ENCODE assay signal across 8 mouse cellular contexts in the genomic region with DNA sequence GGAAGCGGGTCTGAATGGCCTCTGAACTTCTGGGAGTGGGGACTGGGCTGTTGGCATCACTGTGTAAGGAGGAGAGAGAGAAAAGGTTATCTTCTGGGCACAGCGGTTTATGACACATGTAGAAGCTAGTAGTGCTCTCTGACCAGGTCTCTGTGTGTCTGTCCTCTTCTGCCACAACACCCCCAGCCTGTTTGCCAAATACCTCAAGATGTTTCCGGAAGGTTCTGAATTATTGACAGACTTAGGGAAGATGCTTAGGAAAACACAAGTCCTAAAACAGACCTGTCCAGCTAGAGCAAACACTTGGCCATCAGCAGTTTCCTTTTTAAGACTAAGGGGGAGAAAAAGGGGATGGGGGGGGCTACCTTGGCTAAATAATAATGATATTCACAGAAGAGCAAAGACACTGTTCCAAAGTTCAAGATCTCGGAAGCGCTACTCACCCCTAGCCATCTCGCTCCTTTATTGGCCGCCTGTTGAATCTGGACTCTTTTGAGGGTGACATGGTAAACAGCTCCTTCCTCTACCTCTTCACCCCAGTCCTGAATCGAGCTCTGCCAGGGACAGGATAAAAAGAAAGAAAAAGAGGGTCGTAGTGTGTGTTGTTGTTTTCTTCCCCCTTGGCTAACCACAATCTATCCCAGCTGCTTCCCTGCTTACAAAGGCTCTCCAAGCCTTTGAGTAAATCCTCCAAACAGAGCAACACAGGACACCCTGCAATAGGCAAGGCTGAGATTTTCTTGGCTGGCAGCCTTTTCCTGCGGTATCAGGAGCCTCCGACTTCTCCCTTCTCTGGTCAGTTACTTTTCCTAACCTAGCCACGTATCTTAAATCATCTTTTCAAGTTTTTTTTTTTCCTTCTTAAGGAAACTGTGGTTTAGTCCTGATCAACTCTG.
DNase-seq lines count a peak whose midpoint lies in the region; ATAC-seq lines count a peak whose summit lies in the region.

No protein-coding gene starts in this region.

- peak overlapping the region; percentile 90 for H3K27ac ChIP-seq in embryonic facial prominence, embryonic 15.5 days (replicated peaks)
- H3K27ac ChIP-seq in limb, embryonic 11.5 days (replicated peaks; ENCODE audit: low read depth, low read length) = no peak overlapping the region
- H3K27ac ChIP-seq in midbrain, embryonic 15.5 days = 0 out of 2 replicates have a peak overlapping the region, but pooled peaks have one; percentile 17

- 0 out of 2 replicates have a peak, but pooled peaks cover 5% of the 10 kb centered on the region for H3K27me3 ChIP-seq in embryonic facial prominence, embryonic 15.5 days
- no peaks in the 10 kb centered on the region for H3K27me3 ChIP-seq in limb, embryonic 11.5 days (ENCODE audit: control insufficient read depth, insufficient read depth, low read length)
- H3K27me3 ChIP-seq in midbrain, embryonic 15.5 days (replicated peaks) = peaks cover 13% of the 10 kb centered on the region

- peaks cover 4% of the 10 kb centered on the region; the same call in 1 of the 2 replicates for H3K9me3 ChIP-seq in embryonic facial prominence, embryonic 15.5 days (replicated peaks)
- H3K9me3 ChIP-seq in limb, embryonic 11.5 days (ENCODE audit: control insufficient read depth, low read length) = no peaks in the 10 kb centered on the region
- no peaks in the 10 kb centered on the region for H3K9me3 ChIP-seq in midbrain, embryonic 15.5 days

- 31% methylated on average over 12 of the region's 12 CpGs for WGBS in embryonic facial prominence, embryonic 15.5 days
- 35% methylated on average over 12 of the region's 12 CpGs for WGBS in limb, embryonic 11.5 days
- WGBS in midbrain, embryonic 15.5 days = 32% methylated on average over 12 of the region's 12 CpGs

- no peaks in the 10 kb centered on the region; the same call in 1 of the 2 replicates for H3K36me3 ChIP-seq in embryonic facial prominence, embryonic 15.5 days
- peaks cover 2% of the 10 kb centered on the region; the same call in 1 of the 2 replicates for H3K36me3 ChIP-seq in limb, embryonic 11.5 days (ENCODE audit: control insufficient read depth, insufficient read depth, low read length)
- H3K36me3 ChIP-seq in midbrain, embryonic 15.5 days (replicated peaks) = no peaks in the 10 kb centered on the region

- peak overlapping the region; percentile 75 for H3K4me2 ChIP-seq in embryonic facial prominence, embryonic 15.5 days (replicated peaks)
- peak overlapping the region; percentile 88 for H3K4me2 ChIP-seq in limb, embryonic 11.5 days (ENCODE audit: low read depth, severe bottlenecking)
- peak overlapping the region; percentile 95 for H3K4me2 ChIP-seq in midbrain, embryonic 15.5 days

- H3K4me3 ChIP-seq in embryonic facial prominence, embryonic 15.5 days (replicated peaks) = peak overlapping the region; percentile 70
- peak overlapping the region; percentile 71 for H3K4me3 ChIP-seq in limb, embryonic 11.5 days (ENCODE audit: low read depth, low read length)
- H3K4me3 ChIP-seq in midbrain, embryonic 15.5 days = peak overlapping the region; percentile 78

- 0 out of 2 replicates have a peak, but pooled peaks have one; percentile 41 for ATAC-seq in embryonic facial prominence, embryonic 15.5 days (ENCODE audit: insufficient number of reproducible peaks, low FRiP score, low TSS enrichment, low read depth)
- ATAC-seq in limb, embryonic 11.5 days (ENCODE audit: insufficient number of reproducible peaks, low FRiP score, low TSS enrichment, low read depth) = no peak
- ATAC-seq in midbrain, embryonic 15.5 days (replicated peaks) = no peak

- DNase-seq in adrenal gland, adult 2 months = peak; percentile 34
- no peak for DNase-seq in adrenal gland, postnatal 4 days (ENCODE audit: low spot score in 2 of 2)
- DNase-seq in heart, postnatal 4 days = peak; percentile 66
- peak; percentile 36 for DNase-seq in limb, embryonic 11.5 days (ENCODE audit: low spot score)
- no peak for DNase-seq in right cerebral cortex, adult 18-20 months
- DNase-seq in layer of hippocampus, adult 18-20 months (ENCODE audit: low spot score in 2 of 2) = no peak

- H3K9ac ChIP-seq in embryonic facial prominence, embryonic 15.5 days = peak overlapping the region; percentile 15; the same call in 1 of the 2 replicates
- H3K9ac ChIP-seq in limb, embryonic 11.5 days (ENCODE audit: low read length) = peak overlapping the region; percentile 14; the same call in 1 of the 2 replicates
- no peak overlapping the region for H3K9ac ChIP-seq in midbrain, embryonic 15.5 days

- peaks cover 21% of the 10 kb centered on the region for H3K4me1 ChIP-seq in embryonic facial prominence, embryonic 15.5 days
- peaks cover 17% of the 10 kb centered on the region for H3K4me1 ChIP-seq in limb, embryonic 11.5 days (ENCODE audit: control insufficient read depth, insufficient read depth, low read length)
- peaks cover 14% of the 10 kb centered on the region for H3K4me1 ChIP-seq in midbrain, embryonic 15.5 days

Comparison
In these comparisons a context has a peak if more than half of its experiments do, and no peak if none do; other contexts are left out.
1. DNase-seq: peak in adrenal gland, adult 2 months (single experiment), heart, postnatal 4 days (single experiment) and limb, embryonic 11.5 days (single experiment); none in adrenal gland, postnatal 4 days (0 of 2), right cerebral cortex, adult 18-20 months (single experiment) and layer of hippocampus, adult 18-20 months (0 of 2).
2. Peak in every context shown above with its lines, with median percentiles within 50 percentile points of each other: H3K4me2 ChIP-seq and H3K4me3 ChIP-seq.